Mouse (Mus musculus) forebrain, embryonic 11.5 days (tissue): ENCODE results near the gene Ghdc. TPM values are rescaled to one million over a fixed set of nuclear protein-coding genes. Genes with fewer than 3 reads are reported as not detected.

Experiments used
- ATAC-seq: fragments of 200-750 bp; cut with Nextera tagmentation; replicated peaks from 2 replicates; pipeline ENCODE4 v1.8.0; 2017; ENCODE audit warnings: moderate TSS enrichment; ENCODE audit not compliant: low FRiP score
- DNase-seq: peaks from one replicate; pipeline ENCODE4 v3.0.0-alpha.2; 2017; ENCODE audit warnings: low spot score
- H3K27ac ChIP-seq: fragments of 300-500 bp; sonication (generic); 2 replicates; pipeline ENCODE4 v1.5.1; 2014; ENCODE audit warnings: low read depth, low read length
- H3K27me3 ChIP-seq: fragments of 300-500 bp; sonication (generic); 2 replicates; pipeline ENCODE4 v1.6.1; 2014; ENCODE audit warnings: mild to moderate bottlenecking, low read length, mixed read lengths; ENCODE audit not compliant: control insufficient read depth, insufficient read depth
- H3K36me3 ChIP-seq: fragments of 300-500 bp; sonication (generic); 2 replicates; pipeline ENCODE4 v1.6.1; 2014; ENCODE audit warnings: mild to moderate bottlenecking, low read length, moderate library complexity, mixed read lengths; ENCODE audit not compliant: control insufficient read depth, insufficient read depth
- H3K4me1 ChIP-seq: fragments of 300-500 bp; sonication (generic); replicated peaks from 2 replicates; pipeline ENCODE4 v1.6.1; 2014; ENCODE audit warnings: low read length, mixed read lengths; ENCODE audit not compliant: control insufficient read depth, insufficient read depth
- H3K4me2 ChIP-seq: fragments of 300-500 bp; sonication (generic); 2 replicates; pipeline ENCODE4 v1.6.1; 2014; ENCODE audit warnings: low read depth, mild to moderate bottlenecking, low read length, moderate library complexity, mixed read lengths; ENCODE audit not compliant: severe bottlenecking
- H3K4me3 ChIP-seq: fragments of 300-500 bp; sonication (generic); 2 replicates; pipeline ENCODE4 v1.5.1; 2014; ENCODE audit warnings: low read depth, low read length
- H3K9ac ChIP-seq: fragments of 300-500 bp; sonication (generic); 2 replicates; pipeline ENCODE4 v1.6.1; 2014; ENCODE audit warnings: low read length
- H3K9me3 ChIP-seq: fragments of 300-500 bp; sonication (generic); 2 replicates; pipeline ENCODE4 v1.6.1; 2016; ENCODE audit warnings: low read length, mixed read lengths; ENCODE audit not compliant: control insufficient read depth
- WGBS: fragments of 180-500 bp; shearing (Covaris S2); extraction: QIAGEN DNeasy Blood & Tissue Kit; methylation state at CpG from one replicate; pipeline ENCODE4 v1.1.7; 2014; 5-methylcytosine and 5-hydroxymethylcytosine counted together
- polyA plus RNA-seq: library from polyadenylated mRNA; unstranded; fragments of >200 nt; fragmentation: Nextera tagmentation; extraction: Ambion mirVana; gene quantifications from 2 replicates; pipeline ENCODE4 v1.2.1, GENCODE M21; 2014

Ghdc gene
- polyA plus RNA-seq, 1 experiment from 2014 or later: 2.1 TPM

DNA sequence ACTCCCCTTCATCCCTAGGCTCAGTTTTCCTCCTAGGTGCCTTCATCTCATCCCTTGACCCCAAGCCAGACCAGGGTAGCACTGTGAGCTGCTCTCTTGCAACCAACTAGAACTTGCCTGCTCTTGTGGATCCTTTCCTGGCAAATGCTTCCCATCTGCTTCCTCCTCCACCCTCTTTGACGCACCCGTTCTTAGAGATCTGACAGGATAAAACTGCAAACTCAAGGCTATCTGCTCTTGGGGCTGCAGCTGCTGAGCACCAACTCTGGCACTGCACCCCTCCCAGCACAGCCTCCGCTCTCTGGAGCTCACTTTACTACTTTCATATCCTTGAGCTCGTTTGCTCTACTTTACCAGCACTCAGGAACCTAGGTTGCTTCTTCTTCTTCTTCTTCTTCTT lies 22.1 kb downstream of the Ghdc start:
- DNase-seq (no peak), ATAC-seq (no peak)
- no peak overlapping the region for H3K27ac ChIP-seq
- H3K36me3 ChIP-seq: no peaks in the 10 kb centered on the region
- no peaks in the 10 kb centered on the region for H3K9me3 ChIP-seq
- H3K9ac ChIP-seq: no peak overlapping the region
- no peak overlapping the region for H3K4me2 ChIP-seq
- H3K4me3 ChIP-seq: no peak overlapping the region
- 84% methylated on average over 4 of the region's 4 CpGs for WGBS
- no peaks in the 10 kb centered on the region for H3K27me3 ChIP-seq
- no peaks in the 10 kb centered on the region for H3K4me1 ChIP-seq

DNA sequence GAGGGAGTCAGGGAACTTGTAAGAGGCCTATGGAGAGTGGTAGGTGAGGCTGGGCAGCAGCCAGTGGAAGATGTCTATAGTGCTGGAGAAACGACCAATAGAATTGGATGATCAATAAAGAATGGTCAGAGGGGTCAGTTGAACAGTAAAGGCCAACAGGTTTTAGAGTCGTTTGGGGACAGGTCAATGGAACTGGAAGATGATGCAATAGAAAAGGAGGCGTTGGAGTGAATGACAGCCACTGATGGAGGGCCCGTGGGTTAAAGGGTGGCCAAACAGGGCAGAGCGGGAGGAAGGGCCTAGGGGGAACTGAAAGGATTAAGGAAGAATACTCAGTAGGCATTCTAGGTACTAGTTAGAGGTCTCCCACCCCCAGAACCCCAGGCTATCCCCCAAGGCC lies 23.6 kb downstream of the Ghdc start:
- WGBS: 70% methylated on average over 5 of the region's 5 CpGs
- ATAC-seq (no peak), DNase-seq (no peak)
- H3K27ac ChIP-seq: no peak overlapping the region
- H3K4me3 ChIP-seq: no peak overlapping the region
- no peaks in the 10 kb centered on the region for H3K36me3 ChIP-seq
- H3K27me3 ChIP-seq: no peaks in the 10 kb centered on the region
- no peaks in the 10 kb centered on the region for H3K4me1 ChIP-seq
- no peaks in the 10 kb centered on the region for H3K9me3 ChIP-seq
- H3K4me2 ChIP-seq: no peak overlapping the region
- H3K9ac ChIP-seq: no peak overlapping the region

DNA sequence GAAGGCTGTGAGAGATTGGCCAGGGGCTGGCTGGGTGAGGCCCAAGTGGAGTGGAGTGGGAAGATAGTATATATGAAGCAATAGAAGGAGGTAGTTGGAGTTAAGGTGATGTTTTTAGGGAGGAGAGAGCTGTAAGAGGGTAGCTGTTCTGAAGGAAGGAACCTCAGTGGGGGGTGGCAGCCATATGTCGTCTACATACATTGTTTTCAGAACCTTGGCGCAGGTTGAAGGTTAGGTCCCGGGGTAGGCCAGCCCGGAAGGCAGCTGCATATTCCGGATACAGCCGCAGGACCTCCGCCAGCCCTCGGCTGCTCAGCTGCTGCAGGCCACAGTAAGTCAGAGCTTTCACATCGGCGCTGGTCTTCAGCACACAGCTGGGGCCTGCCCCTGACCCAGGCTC lies 24.2 kb downstream of the Ghdc start:
- no peaks in the 10 kb centered on the region for H3K27me3 ChIP-seq
- no peaks in the 10 kb centered on the region for H3K9me3 ChIP-seq
- no peak overlapping the region for H3K4me2 ChIP-seq
- H3K4me1 ChIP-seq: no peaks in the 10 kb centered on the region
- no peak overlapping the region for H3K4me3 ChIP-seq
- H3K27ac ChIP-seq: no peak overlapping the region
- H3K9ac ChIP-seq: no peak overlapping the region
- H3K36me3 ChIP-seq: no peaks in the 10 kb centered on the region
- WGBS: 90% methylated on average over 10 of the region's 10 CpGs
- ATAC-seq (no peak), DNase-seq (no peak)

DNA sequence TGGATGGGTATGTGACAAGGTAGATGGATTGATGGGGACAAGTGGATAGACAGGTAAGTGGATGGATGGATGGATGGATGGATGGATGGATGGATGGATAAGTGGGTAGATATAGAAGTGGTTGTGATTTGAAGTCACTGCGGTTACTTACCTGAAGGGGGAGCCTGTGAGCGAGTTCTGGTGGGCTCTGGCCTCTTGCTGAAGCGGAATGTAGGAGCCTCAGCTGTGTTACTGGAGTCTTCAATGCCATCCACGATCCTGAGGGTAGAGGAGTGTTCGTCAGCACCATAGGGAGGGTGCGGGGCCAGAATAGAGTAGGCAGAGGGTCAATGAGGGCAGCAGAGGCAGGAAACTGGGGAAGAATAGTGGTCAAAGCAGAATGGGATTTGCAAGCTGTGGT lies 25.7 kb downstream of the Ghdc start:
- DNase-seq: peak; percentile 70
- no peaks in the 10 kb centered on the region for H3K27me3 ChIP-seq
- H3K4me2 ChIP-seq: no peak overlapping the region
- no peaks in the 10 kb centered on the region for H3K4me1 ChIP-seq
- ATAC-seq: no peak
- H3K36me3 ChIP-seq: no peaks in the 10 kb centered on the region
- H3K9me3 ChIP-seq: no peaks in the 10 kb centered on the region
- no peak overlapping the region for H3K27ac ChIP-seq
- 14% methylated on average over 6 of the region's 6 CpGs for WGBS
- no peak overlapping the region for H3K4me3 ChIP-seq
- no peak overlapping the region for H3K9ac ChIP-seq

DNA sequence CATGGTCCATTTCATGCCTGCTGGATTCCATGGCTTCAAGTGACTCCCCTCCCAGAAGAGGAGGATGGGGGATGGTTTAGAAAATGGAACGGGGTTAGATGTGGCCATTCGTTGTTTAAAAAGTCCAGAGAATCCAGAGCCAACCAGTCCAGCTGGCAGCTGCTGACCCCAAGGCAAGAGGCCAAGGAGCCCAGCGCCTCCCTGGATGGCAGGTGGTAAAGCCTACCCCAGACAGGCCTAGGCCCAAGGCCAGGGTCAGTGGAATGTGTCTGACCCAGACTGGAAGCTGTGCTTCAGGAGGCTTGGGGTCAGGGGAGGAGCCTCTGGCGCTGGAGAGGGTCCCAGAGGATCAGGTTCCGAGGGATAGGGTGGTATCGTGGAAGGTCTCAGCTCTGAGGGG lies 29.4 kb downstream of the Ghdc start:
- ATAC-seq (no peak), DNase-seq (no peak)
- H3K27ac ChIP-seq: no peak overlapping the region
- no peaks in the 10 kb centered on the region for H3K9me3 ChIP-seq
- no peaks in the 10 kb centered on the region for H3K36me3 ChIP-seq
- no peaks in the 10 kb centered on the region for H3K27me3 ChIP-seq
- H3K4me1 ChIP-seq: no peaks in the 10 kb centered on the region; the same call in 1 of the 2 replicates
- 76% methylated on average over 6 of the region's 6 CpGs for WGBS
- no peak overlapping the region for H3K4me2 ChIP-seq
- no peak overlapping the region for H3K9ac ChIP-seq
- H3K4me3 ChIP-seq: no peak overlapping the region

DNA sequence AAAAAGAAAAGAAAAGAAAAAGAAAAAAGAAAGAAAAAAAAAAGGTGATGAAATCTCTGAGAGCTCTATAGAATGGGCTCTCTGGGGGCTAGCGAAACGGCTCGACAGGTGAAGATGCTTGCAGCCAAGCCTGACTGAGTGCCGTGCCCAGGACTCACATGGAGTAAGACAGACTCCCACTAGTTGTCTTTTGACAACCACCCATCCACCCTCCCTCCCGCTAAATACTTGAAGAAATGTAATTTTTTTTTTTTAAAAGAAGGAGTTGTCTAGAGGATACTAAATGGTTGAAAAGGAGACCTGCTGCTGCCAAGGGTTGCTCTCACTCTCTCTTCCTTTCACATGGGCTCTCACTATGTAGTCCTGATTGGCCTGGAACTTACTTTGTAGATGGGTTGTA lies 32.0 kb downstream of the Ghdc start:
- no peaks in the 10 kb centered on the region for H3K9me3 ChIP-seq
- peak overlapping the region; percentile 98 for H3K4me3 ChIP-seq
- H3K27ac ChIP-seq: no peak overlapping the region
- 22% methylated on average over 5 of the region's 5 CpGs for WGBS
- H3K36me3 ChIP-seq: no peaks in the 10 kb centered on the region
- peak overlapping the region; percentile 51 for H3K4me2 ChIP-seq
- no peak for ATAC-seq
- H3K27me3 ChIP-seq: no peaks in the 10 kb centered on the region
- no peaks in the 10 kb centered on the region; the same call in 1 of the 2 replicates for H3K4me1 ChIP-seq
- H3K9ac ChIP-seq: peak overlapping the region; percentile 84; the same call in 1 of the 2 replicates
- no peak for DNase-seq

DNA sequence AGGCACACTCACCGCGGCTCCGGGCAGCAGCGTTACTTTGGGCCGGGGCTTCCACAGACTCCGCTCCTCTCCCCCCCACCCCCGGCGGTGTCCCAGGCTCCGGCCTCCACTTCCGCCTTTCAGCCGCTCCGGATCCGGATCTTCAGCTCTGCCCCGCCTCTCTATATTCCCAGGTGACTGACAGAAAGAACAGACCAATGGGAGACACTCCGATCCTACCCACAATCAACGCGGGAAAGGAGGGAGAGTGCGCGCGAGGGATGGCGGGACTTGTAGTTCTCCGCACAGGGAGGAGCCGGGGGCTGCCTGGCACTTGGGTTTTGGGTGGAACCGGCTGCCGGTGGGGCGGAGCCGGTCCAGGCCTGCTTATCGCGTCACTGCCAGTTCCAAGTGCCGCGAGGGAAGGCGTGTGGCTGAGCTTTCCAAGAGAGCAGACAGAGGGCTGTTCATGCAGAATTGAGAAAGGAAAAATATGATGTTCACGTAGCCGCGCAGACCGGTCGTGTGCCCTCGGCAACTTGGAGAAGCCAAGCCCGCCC lies 32.6 kb downstream of the Ghdc start, which contains the start of gene Rab5c:
Gene Rab5c (minus strand): TSS at position 150 of the 539 bp plus-strand sequence.
- Histone ChIP-seq H3K4me3 (peak within 1 kb of the TSS; percentile 98), H3K4me2 (peak within 1 kb of the TSS; percentile 90), H3K36me3 (no peaks in the 10 kb centered on the region), H3K27ac (no peak within 1 kb of the TSS), H3K9ac (peak within 1 kb of the TSS; percentile 84), H3K4me1 (no peaks in the 10 kb centered on the region; the same call in 1 of the 2 replicates), H3K27me3 (no peaks in the 10 kb centered on the region), H3K9me3 (no peaks in the 10 kb centered on the region)
- ATAC-seq (peak; percentile 99), DNase-seq (peak; percentile 99)
- WGBS: under 1% methylated on average over 39 of the region's 39 CpGs

DNA sequence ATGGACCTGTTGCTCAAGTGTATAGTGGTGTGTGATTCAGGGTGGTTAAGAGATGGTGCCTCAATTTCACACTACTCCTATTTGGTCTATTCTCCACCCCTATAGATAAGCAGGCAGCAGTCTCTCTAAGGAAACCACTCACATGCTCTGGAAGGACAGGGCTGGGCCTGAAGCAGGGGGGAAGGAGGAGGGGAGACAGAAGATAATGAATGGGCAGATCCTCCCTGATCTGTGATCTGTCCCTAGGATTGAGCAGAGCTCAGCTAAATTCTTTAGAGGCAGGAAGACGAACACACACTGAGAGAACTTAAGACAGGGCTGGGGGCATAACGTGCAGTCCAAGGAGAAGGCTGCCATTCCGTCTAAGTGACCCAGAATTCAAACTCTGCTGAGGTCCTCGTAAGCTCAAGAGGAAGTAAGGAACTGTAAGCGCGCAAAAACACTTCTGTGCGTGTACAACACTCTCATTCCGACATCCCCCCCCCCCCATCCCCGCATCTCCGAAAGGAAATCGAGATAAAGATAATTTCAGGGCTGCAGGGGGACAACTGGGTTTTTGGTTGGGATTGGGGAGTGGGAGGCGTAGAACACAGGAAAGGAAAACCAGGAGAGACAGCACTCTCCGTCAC lies 33.5 kb downstream of the Ghdc start:
- H3K4me1 ChIP-seq: no peaks in the 10 kb centered on the region; the same call in 1 of the 2 replicates
- H3K4me2 ChIP-seq: peak overlapping the region; percentile 90
- ATAC-seq: no peak
- H3K9me3 ChIP-seq: no peaks in the 10 kb centered on the region
- no peaks in the 10 kb centered on the region for H3K36me3 ChIP-seq
- 3% methylated on average over 13 of the region's 13 CpGs for WGBS
- H3K9ac ChIP-seq: peak overlapping the region; percentile 84
- no peak overlapping the region for H3K27ac ChIP-seq
- DNase-seq: no peak
- H3K4me3 ChIP-seq: peak overlapping the region; percentile 98
- H3K27me3 ChIP-seq: no peaks in the 10 kb centered on the region

DNA sequence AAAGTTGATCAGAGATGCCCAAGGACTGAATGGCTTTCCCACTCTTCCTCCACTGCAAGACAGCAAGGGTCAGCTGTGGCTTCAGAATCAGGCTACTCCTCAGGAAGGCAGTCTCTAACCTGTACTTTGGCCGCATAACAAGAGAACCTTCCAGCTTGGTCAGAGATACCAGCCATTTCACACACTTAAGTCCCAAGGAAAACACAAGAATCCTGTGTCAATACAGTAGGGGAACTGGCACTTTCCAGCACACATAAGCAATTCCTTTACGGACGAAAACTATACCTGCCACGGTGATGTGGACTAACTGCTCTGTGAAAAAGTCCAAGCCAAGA lies 34.0 kb downstream of the Ghdc start:
- Histone ChIP-seq H3K36me3 (no peaks in the 10 kb centered on the region), H3K4me3 (no peak overlapping the region), H3K9ac (no peak overlapping the region; the same call in 1 of the 2 replicates), H3K27me3 (no peaks in the 10 kb centered on the region), H3K4me1 (no peaks in the 10 kb centered on the region; the same call in 1 of the 2 replicates), H3K9me3 (no peaks in the 10 kb centered on the region), H3K4me2 (peak overlapping the region; percentile 90; the same call in 1 of the 2 replicates), H3K27ac (no peak overlapping the region)
- no peak for ATAC-seq
- DNase-seq: no peak
- WGBS: 89% methylated on average over 4 of the region's 4 CpGs
